Mouse (Mus musculus): ENCODE data around the gene Wdr76. TPM values are rescaled to one million over a fixed set of nuclear protein-coding genes. Genes with fewer than 3 reads are reported as not detected.

The Wdr76 gene
- polyA plus RNA-seq, 1 experiment from 2014 or later = 10.2 TPM

- Histone ChIP-seq H3K4me1 (ENCODE audit: control insufficient read depth, insufficient read depth, low read length) (no peaks in the 10 kb centered on the region), H3K9me3 (replicated peaks; ENCODE audit: control insufficient read depth, low read length) (no peaks in the 10 kb centered on the region), H3K9ac (replicated peaks; ENCODE audit: low read length) (no peak overlapping the region), H3K36me3 (replicated peaks; ENCODE audit: control insufficient read depth, insufficient read depth, low read depth, low read length) (no peaks in the 10 kb centered on the region), H3K4me3 (ENCODE audit: low read depth, low read length) (no peak overlapping the region), H3K27me3 (ENCODE audit: control insufficient read depth, insufficient read depth, low read length) (no peaks in the 10 kb centered on the region), H3K4me2 (ENCODE audit: low read depth, low read length) (no peak overlapping the region), H3K27ac (replicated peaks; ENCODE audit: low read depth, low read length) (no peak overlapping the region)
- DNase-seq (ENCODE audit: low spot score) (no peak), ATAC-seq (replicated peaks; ENCODE audit: insufficient number of reproducible peaks, low FRiP score, low TSS enrichment, low read depth) (no peak)
- WGBS = 88% methylated on average over 2 of the region's 2 CpGs
Measured at GRCm38 (mm10) chr2:121525056-121525455, 18.5 kb downstream of the Wdr76 start.

- no peak for DNase-seq (ENCODE audit: low spot score)
- Histone ChIP-seq H3K4me3 (ENCODE audit: low read depth, low read length) (no peak overlapping the region), H3K4me2 (ENCODE audit: low read depth, low read length) (no peak overlapping the region), H3K9ac (replicated peaks; ENCODE audit: low read length) (no peak overlapping the region), H3K9me3 (replicated peaks; ENCODE audit: control insufficient read depth, low read length) (no peaks in the 10 kb centered on the region), H3K27me3 (ENCODE audit: control insufficient read depth, insufficient read depth, low read length) (no peaks in the 10 kb centered on the region), H3K27ac (replicated peaks; ENCODE audit: low read depth, low read length) (no peak overlapping the region), H3K4me1 (ENCODE audit: control insufficient read depth, insufficient read depth, low read length) (no peaks in the 10 kb centered on the region), H3K36me3 (replicated peaks; ENCODE audit: control insufficient read depth, insufficient read depth, low read depth, low read length) (no peaks in the 10 kb centered on the region)
- WGBS = 93% methylated on average over 3 of the region's 3 CpGs
- no peak for ATAC-seq (replicated peaks; ENCODE audit: insufficient number of reproducible peaks, low FRiP score, low TSS enrichment, low read depth)
Measured at GRCm38 (mm10) chr2:121544829-121545228, 38.3 kb downstream of the Wdr76 start.

- Histone ChIP-seq H3K4me3 (ENCODE audit: low read depth, low read length) (no peak overlapping the region), H3K4me2 (ENCODE audit: low read depth, low read length) (no peak overlapping the region), H3K36me3 (replicated peaks; ENCODE audit: control insufficient read depth, insufficient read depth, low read depth, low read length) (no peaks in the 10 kb centered on the region), H3K9ac (replicated peaks; ENCODE audit: low read length) (no peak overlapping the region), H3K27me3 (ENCODE audit: control insufficient read depth, insufficient read depth, low read length) (no peaks in the 10 kb centered on the region), H3K9me3 (replicated peaks; ENCODE audit: control insufficient read depth, low read length) (no peaks in the 10 kb centered on the region), H3K27ac (replicated peaks; ENCODE audit: low read depth, low read length) (no peak overlapping the region), H3K4me1 (ENCODE audit: control insufficient read depth, insufficient read depth, low read length) (no peaks in the 10 kb centered on the region)
- WGBS = 87% methylated on average over 6 of the region's 6 CpGs
- ATAC-seq (replicated peaks; ENCODE audit: insufficient number of reproducible peaks, low FRiP score, low TSS enrichment, low read depth) = no peak
- no peak for DNase-seq (ENCODE audit: low spot score)
Measured at GRCm38 (mm10) chr2:121549630-121550029, 43.1 kb downstream of the Wdr76 start.

- Histone ChIP-seq H3K27ac (replicated peaks; ENCODE audit: low read depth, low read length) (no peak overlapping the region), H3K27me3 (ENCODE audit: control insufficient read depth, insufficient read depth, low read length) (no peaks in the 10 kb centered on the region), H3K4me2 (ENCODE audit: low read depth, low read length) (no peak overlapping the region), H3K4me1 (ENCODE audit: control insufficient read depth, insufficient read depth, low read length) (no peaks in the 10 kb centered on the region), H3K4me3 (ENCODE audit: low read depth, low read length) (no peak overlapping the region), H3K36me3 (replicated peaks; ENCODE audit: control insufficient read depth, insufficient read depth, low read depth, low read length) (no peaks in the 10 kb centered on the region), H3K9ac (replicated peaks; ENCODE audit: low read length) (no peak overlapping the region), H3K9me3 (replicated peaks; ENCODE audit: control insufficient read depth, low read length) (no peaks in the 10 kb centered on the region)
- DNase-seq (ENCODE audit: low spot score) (no peak), ATAC-seq (replicated peaks; ENCODE audit: insufficient number of reproducible peaks, low FRiP score, low TSS enrichment, low read depth) (no peak)
- WGBS = 80% methylated on average over 8 of the region's 8 CpGs
Measured at GRCm38 (mm10) chr2:121551271-121551670, 44.7 kb downstream of the Wdr76 start.

- Histone ChIP-seq H3K9ac (replicated peaks; ENCODE audit: low read length) (no peak overlapping the region), H3K9me3 (replicated peaks; ENCODE audit: control insufficient read depth, low read length) (no peaks in the 10 kb centered on the region), H3K36me3 (replicated peaks; ENCODE audit: control insufficient read depth, insufficient read depth, low read depth, low read length) (no peaks in the 10 kb centered on the region), H3K4me2 (ENCODE audit: low read depth, low read length) (no peak overlapping the region), H3K4me3 (ENCODE audit: low read depth, low read length) (no peak overlapping the region), H3K27ac (replicated peaks; ENCODE audit: low read depth, low read length) (no peak overlapping the region), H3K4me1 (ENCODE audit: control insufficient read depth, insufficient read depth, low read length) (no peaks in the 10 kb centered on the region), H3K27me3 (ENCODE audit: control insufficient read depth, insufficient read depth, low read length) (no peaks in the 10 kb centered on the region)
- whole genome bisulfite sequencing = 95% methylated on average over 3 of the region's 3 CpGs
- DNase-seq (ENCODE audit: low spot score) (no peak), ATAC-seq (replicated peaks; ENCODE audit: insufficient number of reproducible peaks, low FRiP score, low TSS enrichment, low read depth) (no peak)
Measured at GRCm38 (mm10) chr2:121563117-121563516, 56.6 kb downstream of the Wdr76 start.

GRCm38 (mm10) chr2:121565911-121566310 is 59.4 kb downstream of the Wdr76 start:
- ATAC-seq (replicated peaks; ENCODE audit: insufficient number of reproducible peaks, low FRiP score, low TSS enrichment, low read depth) (no peak), DNase-seq (ENCODE audit: low spot score) (no peak)
- H3K27me3 ChIP-seq (ENCODE audit: control insufficient read depth, insufficient read depth, low read length) = no peaks in the 10 kb centered on the region
- 65% methylated on average over 5 of the region's 5 CpGs for WGBS
- H3K36me3 ChIP-seq (replicated peaks; ENCODE audit: control insufficient read depth, insufficient read depth, low read depth, low read length) = no peaks in the 10 kb centered on the region
- no peak overlapping the region for H3K27ac ChIP-seq (replicated peaks; ENCODE audit: low read depth, low read length)
- no peaks in the 10 kb centered on the region for H3K9me3 ChIP-seq (replicated peaks; ENCODE audit: control insufficient read depth, low read length)
- H3K9ac ChIP-seq (replicated peaks; ENCODE audit: low read length) = no peak overlapping the region
- H3K4me2 ChIP-seq (ENCODE audit: low read depth, low read length) = no peak overlapping the region
- H3K4me3 ChIP-seq (ENCODE audit: low read depth, low read length) = no peak overlapping the region
- H3K4me1 ChIP-seq (ENCODE audit: control insufficient read depth, insufficient read depth, low read length) = no peaks in the 10 kb centered on the region

- Histone ChIP-seq H3K36me3 (replicated peaks; ENCODE audit: control insufficient read depth, insufficient read depth, low read depth, low read length) (no peaks in the 10 kb centered on the region), H3K27ac (replicated peaks; ENCODE audit: low read depth, low read length) (no peak overlapping the region), H3K9ac (replicated peaks; ENCODE audit: low read length) (no peak overlapping the region), H3K4me2 (ENCODE audit: low read depth, low read length) (no peak overlapping the region), H3K9me3 (replicated peaks; ENCODE audit: control insufficient read depth, low read length) (no peaks in the 10 kb centered on the region), H3K4me3 (ENCODE audit: low read depth, low read length) (no peak overlapping the region), H3K4me1 (ENCODE audit: control insufficient read depth, insufficient read depth, low read length) (no peaks in the 10 kb centered on the region), H3K27me3 (ENCODE audit: control insufficient read depth, insufficient read depth, low read length) (no peaks in the 10 kb centered on the region)
- WGBS = 83% methylated on average over 3 of the region's 3 CpGs
- ATAC-seq (replicated peaks; ENCODE audit: insufficient number of reproducible peaks, low FRiP score, low TSS enrichment, low read depth) (no peak), DNase-seq (ENCODE audit: low spot score) (no peak)
Measured at GRCm38 (mm10) chr2:121570049-121570448, 63.5 kb downstream of the Wdr76 start.

GRCm38 (mm10) chr2:121570999-121571655 is 64.6 kb downstream of the Wdr76 start:
- H3K4me3 ChIP-seq (ENCODE audit: low read depth, low read length) = no peak overlapping the region
- no peaks in the 10 kb centered on the region for H3K9me3 ChIP-seq (replicated peaks; ENCODE audit: control insufficient read depth, low read length)
- no peak overlapping the region for H3K27ac ChIP-seq (replicated peaks; ENCODE audit: low read depth, low read length)
- H3K4me2 ChIP-seq (ENCODE audit: low read depth, low read length) = no peak overlapping the region
- no peaks in the 10 kb centered on the region for H3K4me1 ChIP-seq (ENCODE audit: control insufficient read depth, insufficient read depth, low read length)
- ATAC-seq (replicated peaks; ENCODE audit: insufficient number of reproducible peaks, low FRiP score, low TSS enrichment, low read depth) (no peak), DNase-seq (ENCODE audit: low spot score) (no peak)
- 76% methylated on average over 8 of the region's 8 CpGs for WGBS
- no peaks in the 10 kb centered on the region for H3K36me3 ChIP-seq (replicated peaks; ENCODE audit: control insufficient read depth, insufficient read depth, low read depth, low read length)
- no peaks in the 10 kb centered on the region for H3K27me3 ChIP-seq (ENCODE audit: control insufficient read depth, insufficient read depth, low read length)
- no peak overlapping the region for H3K9ac ChIP-seq (replicated peaks; ENCODE audit: low read length)

All from embryonic facial prominence, embryonic 11.5 days (tissue).